Mouse (Mus musculus): Measurements from ENCODE around the gene Sobp.

GRCm38 (mm10) chr10:43134027-43134426 is 40.3 kb downstream of the Sobp start:
- TF ChIP-seq CTCF (IDR thresholded peaks at IDR 0.05; ENCODE audit: insufficient read depth, low read depth, low read length) (no peak), POLR2A (IDR thresholded peaks at IDR 0.05; ENCODE audit: insufficient read depth, low read depth, low read length) (no peak)

Measured in olfactory bulb, adult 2 months (tissue).